Mouse (Mus musculus): ENCODE results near the gene Bcl2l15. TPM values are rescaled to one million over a fixed set of nuclear protein-coding genes. Genes with fewer than 3 reads are reported as not detected.

Bcl2l15 gene
- polyA plus RNA-seq, 1 experiment from 2014 or later: 0.23 TPM

Other genes with a start within 250 kb of the Bcl2l15 start
- gene Atg4a-ps, start 186.5 kb upstream of the Bcl2l15 start, polyA plus RNA-seq (2015; fragmentation: Nextera tagmentation; extraction: Ambion mirVana): 0.08 TPM in 1 of 2 replicates, not detected in the other
- 60.8 and 61.0 TPM in 2 replicates for gene Olfml3, start 94.6 kb upstream of the Bcl2l15 start, polyA plus RNA-seq (2015; fragmentation: Nextera tagmentation; extraction: Ambion mirVana)
- gene Gm10964, start 93.2 kb upstream of the Bcl2l15 start, polyA plus RNA-seq (2015; fragmentation: Nextera tagmentation; extraction: Ambion mirVana): not detected in 2 replicates
- gene Hipk1, start 41.0 kb upstream of the Bcl2l15 start, polyA plus RNA-seq (2015; fragmentation: Nextera tagmentation; extraction: Ambion mirVana): 11.0 TPM in 2 replicates
- gene Dclre1b, start 23.2 kb upstream of the Bcl2l15 start, polyA plus RNA-seq (2015; fragmentation: Nextera tagmentation; extraction: Ambion mirVana): 33.3 and 34.9 TPM in 2 replicates
- gene Ap4b1, start 23.1 kb upstream of the Bcl2l15 start, polyA plus RNA-seq (2015; fragmentation: Nextera tagmentation; extraction: Ambion mirVana): 23.2 TPM in 2 replicates
- gene Gm43064, start 23.0 kb upstream of the Bcl2l15 start, polyA plus RNA-seq (2015; fragmentation: Nextera tagmentation; extraction: Ambion mirVana): 0.34 TPM in 1 of 2 replicates, not detected in the other
- 0.34 and 0.64 TPM in 2 replicates for gene Ptpn22, start 27.2 kb downstream of the Bcl2l15 start, polyA plus RNA-seq (2015; fragmentation: Nextera tagmentation; extraction: Ambion mirVana)
- 14.4 and 14.6 TPM in 2 replicates for gene Rsbn1, start 81.5 kb downstream of the Bcl2l15 start, polyA plus RNA-seq (2015; fragmentation: Nextera tagmentation; extraction: Ambion mirVana)
- gene Phtf1, start 135.5 kb downstream of the Bcl2l15 start, polyA plus RNA-seq (2015; fragmentation: Nextera tagmentation; extraction: Ambion mirVana): 35.9 and 36.2 TPM in 2 replicates